ENCODE assay signal across 22 mouse cellular contexts in genomic region chr7:46423951-46424350, GRCm38 (mm10). TPM values are rescaled to one million over a fixed set of nuclear protein-coding genes. Genes with fewer than 3 reads are reported as not detected.
DNase-seq lines count a peak whose midpoint lies in the region; ATAC-seq and TF ChIP-seq lines count a peak whose summit lies in the region.
"Had no signal": no experiment of that assay in that cellular context is flagged by ENCODE, and none has a peak within 500 bp of the region (broad histone marks: within the 10 kb centered on the region; RNA-seq: fewer than 3 reads in every experiment).

No protein-coding gene starts in this region.

- H3K36me3 ChIP-seq in forebrain, postnatal 0 days (ENCODE audit: insufficient read depth) = peaks cover 9% of the 10 kb centered on the region
- H3K36me3 ChIP-seq in forebrain, embryonic 10.5 days (replicated peaks) = no peaks in the 10 kb centered on the region
- H3K36me3 ChIP-seq in thymus, adult 2 months (ENCODE audit: control insufficient read depth, insufficient read depth, low read length) = no peaks in the 10 kb centered on the region
- H3K36me3 ChIP-seq: embryonic facial prominence, embryonic 15.5 days; heart, embryonic 12.5 days had no signal

- no peak for ATAC-seq in forebrain, postnatal 0 days
- ATAC-seq: forebrain, embryonic 15.5 days; intestine, embryonic 16.5 days had no signal

- no peak overlapping the region for H3K9ac ChIP-seq in forebrain, postnatal 0 days
- H3K9ac ChIP-seq: embryonic facial prominence, embryonic 15.5 days; forebrain, embryonic 15.5 days; heart, embryonic 12.5 days; hindbrain, embryonic 15.5 days had no signal

- intact Hi-C loops in left cerebral cortex, postnatal 36 days (cut with DNase I) = no loop called here
- intact Hi-C loops in left cerebral cortex, adult 2 months (cut with DNase I) = no loop called here

- no peak overlapping the region for H3K4me2 ChIP-seq in forebrain, postnatal 0 days (ENCODE audit: low read depth)
- H3K4me2 ChIP-seq: embryonic facial prominence, embryonic 15.5 days; forebrain, embryonic 15.5 days; heart, embryonic 12.5 days; hindbrain, embryonic 15.5 days had no signal

- peak overlapping the region; percentile 74 for H3K27ac ChIP-seq in cerebellum, adult 2 months (ENCODE audit: insufficient read depth, low read length)
- no peak overlapping the region for H3K27ac ChIP-seq in forebrain, postnatal 0 days (ENCODE audit: low read depth, low read length)
- no peak overlapping the region for H3K27ac ChIP-seq in forebrain, embryonic 10.5 days
- peak overlapping the region; percentile 15; the same call in 1 of the 2 replicates for H3K27ac ChIP-seq in thymus, adult 2 months (ENCODE audit: control insufficient read depth, insufficient read depth, low read length)
- H3K27ac ChIP-seq in left cerebral cortex, adult 2 months = no peak overlapping the region
- H3K27ac ChIP-seq: embryonic facial prominence, embryonic 15.5 days had no signal

- H3K27me3 ChIP-seq in cerebellum, adult 2 months (ENCODE audit: control insufficient read depth, insufficient read depth, low read length) = no peaks in the 10 kb centered on the region
- H3K27me3 ChIP-seq in forebrain, postnatal 0 days (ENCODE audit: insufficient read depth, low read length) = no peaks in the 10 kb centered on the region
- H3K27me3 ChIP-seq in forebrain, embryonic 10.5 days (ENCODE audit: poor library complexity, severe bottlenecking) = no peaks in the 10 kb centered on the region
- H3K27me3 ChIP-seq in thymus, adult 2 months (ENCODE audit: control insufficient read depth, insufficient read depth, low read length) = no peaks in the 10 kb centered on the region
- H3K27me3 ChIP-seq: embryonic facial prominence, embryonic 15.5 days; forebrain, embryonic 15.5 days; hindbrain, embryonic 15.5 days had no signal

- WGBS in cerebellum, adult 2 months = 5% methylated on average over 3 of the region's 3 CpGs
- 55% methylated on average over 3 of the region's 3 CpGs for WGBS in forebrain, postnatal 0 days
- WGBS in forebrain, embryonic 10.5 days = 67% methylated on average over 3 of the region's 3 CpGs
- WGBS in thymus, adult 2 months = 76% methylated on average over 3 of the region's 3 CpGs

- no peak for TF ChIP-seq CTCF in cerebellum, adult 2 months (IDR thresholded peaks at IDR 0.05; ENCODE audit: borderline replicate concordance, insufficient read depth, low read depth, low read length)
- no peak for TF ChIP-seq CTCF in forebrain, postnatal 0 days (IDR thresholded peaks at IDR 0.05; ENCODE audit: low read depth)
- TF ChIP-seq CTCF in thymus, adult 2 months (IDR thresholded peaks at IDR 0.05; ENCODE audit: borderline replicate concordance, control insufficient read depth, extremely low read depth, insufficient read depth, low read length, poor library complexity) = no peak
- TF ChIP-seq CTCF in left cerebral cortex, adult 2 months (IDR thresholded peaks at IDR 0.05) = no peak

- peak overlapping the region; percentile 4 for H3K4me3 ChIP-seq in cerebellum, adult 2 months (replicated peaks; ENCODE audit: insufficient read depth, low read depth, low read length)
- H3K4me3 ChIP-seq in forebrain, postnatal 0 days (ENCODE audit: low read depth, low read length) = no peak overlapping the region
- no peak overlapping the region for H3K4me3 ChIP-seq in forebrain, embryonic 10.5 days
- no peak overlapping the region for H3K4me3 ChIP-seq in thymus, adult 2 months (ENCODE audit: control insufficient read depth, insufficient read depth, low read length)
- no peak overlapping the region for H3K4me3 ChIP-seq in left cerebral cortex, adult 2 months
- H3K4me3 ChIP-seq: embryonic facial prominence, embryonic 15.5 days; erythroblast, embryonic 14.5 days; forebrain, embryonic 15.5 days; heart, embryonic 12.5 days; hindbrain, embryonic 15.5 days had no signal

- no peak for TF ChIP-seq POLR2A in cerebellum, adult 2 months (IDR thresholded peaks at IDR 0.05; ENCODE audit: borderline replicate concordance, insufficient read depth, low read length)
- TF ChIP-seq POLR2A in thymus, adult 2 months (IDR thresholded peaks at IDR 0.05; ENCODE audit: control insufficient read depth, extremely low read depth, insufficient read depth, low read length, poor library complexity) = no peak

- DNase-seq in cerebellum, adult 2 months = peak; percentile 72 to 77
- DNase-seq in cerebellum, adult 11 months = no peak
- DNase-seq in forebrain, postnatal 0 days = peak; percentile 27
- no peak for DNase-seq in forebrain, embryonic 10.5 days (ENCODE audit: extremely low spot score, low spot score)
- DNase-seq in thymus, adult 2 months = no peak
- DNase-seq in thymus, postnatal 36 days = no peak
- no peak for DNase-seq in left cerebral cortex, postnatal 36 days (ENCODE audit: low spot score in 2 of 2)
- no peak for DNase-seq in left cerebral cortex, adult 2 months (ENCODE audit: extremely low spot score in 1 of 2, low spot score in 2 of 2)
- DNase-seq: adrenal gland, postnatal 10 days; gastrocnemius, postnatal 25 days; heart, postnatal 36 days; kidney, adult 2 months had no signal

- H3K9me3 ChIP-seq in forebrain, postnatal 0 days (ENCODE audit: low read length) = no peaks in the 10 kb centered on the region
- no peaks in the 10 kb centered on the region for H3K9me3 ChIP-seq in forebrain, embryonic 10.5 days
- H3K9me3 ChIP-seq: embryonic facial prominence, embryonic 15.5 days; forebrain, embryonic 15.5 days; heart, embryonic 12.5 days; hindbrain, embryonic 15.5 days had no signal

- peaks cover 85% of the 10 kb centered on the region for H3K4me1 ChIP-seq in cerebellum, adult 2 months (ENCODE audit: control insufficient read depth, insufficient read depth, low read length)
- H3K4me1 ChIP-seq in forebrain, postnatal 0 days (ENCODE audit: insufficient read depth) = peaks cover 27% of the 10 kb centered on the region
- H3K4me1 ChIP-seq in forebrain, embryonic 10.5 days = peaks cover 30% of the 10 kb centered on the region
- no peaks in the 10 kb centered on the region for H3K4me1 ChIP-seq in thymus, adult 2 months (replicated peaks; ENCODE audit: control insufficient read depth, insufficient read depth, low read length)
- H3K4me1 ChIP-seq: embryonic facial prominence, embryonic 15.5 days; heart, embryonic 12.5 days had no signal

RNA-seq across cellular contexts. Expression of gene Kcnc1, which starts 27.7 kb away (rescaled TPM):
- polyA plus RNA-seq in cerebellum, adult 2 months (2012; rRNA removed) = 325 and 338 TPM in 2 replicates
- total RNA-seq in forebrain, postnatal 0 days (2014; rRNA removed) = 19.2 and 23.3 TPM in 2 replicates
- polyA plus RNA-seq in forebrain, postnatal 0 days (2015; fragmentation: Nextera tagmentation; extraction: Ambion mirVana) = 9.3 and 22.8 TPM in 2 replicates
- polyA plus RNA-seq in forebrain, embryonic 10.5 days (2016; fragmentation: Nextera tagmentation; extraction: Ambion mirVana) = 0.20 and 0.24 TPM in 2 replicates
- polyA plus RNA-seq in thymus, adult 2 months (2012; rRNA removed) = 1.3 and 1.6 TPM in 2 replicates
- total RNA-seq in left cerebral cortex, postnatal 36 days (2021) = 100 to 1,000 TPM; 134 to 138 TPM
- total RNA-seq in left cerebral cortex, adult 2 months (2021) = 100 to 1,000 TPM; 140 to 149 TPM
- total RNA-seq: granulocyte monocyte progenitor cell, adult 5-6 weeks; MEL had no signal
- polyA plus RNA-seq: heart, embryonic 16.5 days had no signal

RNA-seq across cellular contexts. Expression of gene Myod1, which starts 47.7 kb away (rescaled TPM):
- polyA plus RNA-seq in cerebellum, adult 2 months (2012; rRNA removed) = 0.08 TPM in 1 of 2 replicates, not detected in the other
- total RNA-seq in forebrain, postnatal 0 days (2014; rRNA removed) = not detected in 2 replicates
- 0.19 TPM in 1 of 2 replicates, not detected in the other for polyA plus RNA-seq in forebrain, postnatal 0 days (2015; fragmentation: Nextera tagmentation; extraction: Ambion mirVana)
- polyA plus RNA-seq in forebrain, embryonic 10.5 days (2016; fragmentation: Nextera tagmentation; extraction: Ambion mirVana) = not detected in 2 replicates
- polyA plus RNA-seq in thymus, adult 2 months (2012; rRNA removed) = 0.05 TPM in 1 of 2 replicates, not detected in the other
- under 1 TPM in 1 of 2 experiments, not detected in 1; 0.32 TPM for total RNA-seq in left cerebral cortex, postnatal 36 days (2021)
- under 1 TPM in 1 of 2 experiments, not detected in 1; 0.30 TPM for total RNA-seq in left cerebral cortex, adult 2 months (2021)
- total RNA-seq: granulocyte monocyte progenitor cell, adult 5-6 weeks; heart, postnatal 36 days; MEL had no signal
- polyA plus RNA-seq: erythroblast, embryonic 14.5 days; forebrain, embryonic 11.5 days had no signal

Comparison
In these comparisons a context has a peak if more than half of its experiments do, and no peak if none do; other contexts are left out.
1. DNase-seq: peak in cerebellum, adult 2 months (2 of 2) and forebrain, postnatal 0 days (single experiment); none in cerebellum, adult 11 months (single experiment), forebrain, embryonic 10.5 days (single experiment), thymus, adult 2 months (single experiment), thymus, postnatal 36 days (0 of 2), left cerebral cortex, postnatal 36 days (0 of 2) and left cerebral cortex, adult 2 months (0 of 2).
2. H3K27ac ChIP-seq: peak in cerebellum, adult 2 months (single experiment) and thymus, adult 2 months (single experiment); none in forebrain, postnatal 0 days (single experiment), forebrain, embryonic 10.5 days (single experiment) and left cerebral cortex, adult 2 months (single experiment).
3. RNA of gene Kcnc1, which starts 27.7 kb away (polyA plus RNA-seq): 325 to 338 TPM in cerebellum, adult 2 months; 9.3 to 22.8 TPM in forebrain, postnatal 0 days, 1.3 to 1.6 TPM in thymus, adult 2 months and 0.20 to 0.24 TPM in forebrain, embryonic 10.5 days; every median in the first group is over 10 times any median in the second.